Mouse (Mus musculus) spleen, adult 12 weeks (tissue): ENCODE measurements around the gene Hikeshi.

ENCODE experiments used
- DNase-seq: peaks from one replicate; pipeline ENCODE4 v3.0.0; 2022; ENCODE audit warnings: low spot score

Gene Hikeshi

GRCm38 (mm10) chr7:89913432-89914158, 27.4 kb downstream of the Hikeshi start:
- DNase-seq, result no peak

DNA sequence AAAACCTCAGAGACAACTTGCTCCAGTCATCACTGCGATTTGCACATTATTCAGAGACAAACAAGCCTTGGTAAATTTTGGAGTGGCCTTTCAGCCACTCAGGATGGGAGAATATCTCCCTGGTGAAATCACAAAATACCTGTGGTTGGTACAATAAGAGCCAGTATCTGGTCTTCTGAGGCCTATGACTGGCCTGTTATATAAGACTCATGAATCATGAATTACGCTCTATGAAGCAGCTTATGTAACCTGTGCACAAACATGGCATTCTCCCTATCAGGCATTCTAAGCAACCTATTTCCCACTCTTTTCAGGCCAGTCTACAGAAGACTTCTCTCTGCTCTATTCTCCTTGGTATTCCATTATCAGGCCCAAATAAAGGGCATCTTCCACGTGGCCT, 28.6 kb downstream of the Hikeshi start:
- DNase-seq, result no peak

GRCm38 (mm10) chr7:89909711-89910110, 31.3 kb downstream of the Hikeshi start:
- DNase-seq, result no peak

DNA sequence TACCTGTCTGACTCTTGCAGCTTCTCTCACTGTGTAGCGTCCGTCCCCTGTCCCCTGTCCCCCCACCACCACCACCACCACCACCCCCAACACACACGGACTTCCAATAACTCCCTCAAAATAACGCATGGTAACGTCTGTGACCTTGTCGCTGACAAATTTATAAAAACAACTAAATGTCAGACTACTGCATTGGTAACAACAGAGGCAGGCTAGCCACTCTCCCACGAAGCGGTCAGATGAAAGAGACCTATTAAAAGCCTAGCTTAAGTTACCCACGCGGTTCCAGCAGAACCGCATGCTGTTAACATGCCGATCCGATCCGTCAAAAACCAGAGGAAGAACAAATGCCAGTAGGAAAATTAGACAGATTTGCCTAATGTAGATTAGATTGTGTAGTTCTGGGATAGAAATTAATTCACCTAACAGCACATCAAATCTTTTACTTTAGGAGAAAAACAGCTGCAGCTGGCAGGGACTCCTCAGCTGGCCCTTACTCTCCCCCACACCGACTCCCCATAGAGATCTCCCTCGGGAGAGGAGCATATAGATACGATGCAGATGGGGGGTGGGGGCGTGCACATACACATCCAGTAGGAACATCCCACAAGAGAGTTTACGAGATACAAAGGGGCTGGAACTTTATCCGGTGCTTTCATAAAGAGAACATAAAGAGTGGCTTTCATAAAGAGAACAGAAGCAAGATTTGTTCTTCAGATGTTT, 31.9 kb downstream of the Hikeshi start:
- DNase-seq, result no peak

DNA sequence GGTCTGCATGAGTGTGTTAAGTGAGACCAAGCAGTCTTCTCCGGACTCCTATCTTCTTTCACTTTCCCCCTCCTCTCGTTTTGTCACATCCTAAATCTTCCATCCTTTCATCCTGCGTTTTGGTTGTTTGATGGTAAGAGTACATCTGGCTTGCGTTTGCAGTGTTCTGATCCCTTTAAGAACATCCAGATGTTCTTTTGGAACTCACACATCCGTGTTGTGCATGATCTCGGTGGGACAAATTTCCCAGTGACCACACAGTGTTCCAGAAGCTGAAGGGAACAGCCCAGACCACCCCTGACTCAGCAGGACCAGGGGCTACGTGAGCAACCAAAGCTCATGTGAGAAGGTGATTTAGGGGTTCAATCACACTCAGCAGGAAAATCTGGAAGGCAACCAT, 32.6 kb downstream of the Hikeshi start:
- no peak for DNase-seq

DNA sequence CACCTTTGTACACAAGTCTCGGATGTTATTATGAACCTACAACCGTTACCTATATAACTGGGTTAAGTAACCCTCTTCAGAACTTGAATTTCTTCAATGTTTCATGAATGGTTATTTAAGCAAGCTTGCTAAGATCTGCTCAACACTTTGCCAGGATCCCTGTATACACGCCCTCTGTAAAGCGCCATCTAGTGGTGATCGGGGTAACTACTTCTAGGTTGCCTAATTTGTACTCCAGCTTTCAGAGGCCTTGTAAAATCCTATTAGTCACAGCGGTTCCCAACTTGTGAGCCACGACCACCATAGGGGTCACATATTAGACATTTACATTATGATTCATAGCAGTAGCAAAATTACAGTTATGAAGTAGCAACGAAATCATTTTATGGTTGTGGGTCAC, 33.1 kb downstream of the Hikeshi start:
- peak; percentile 22 for DNase-seq

DNA sequence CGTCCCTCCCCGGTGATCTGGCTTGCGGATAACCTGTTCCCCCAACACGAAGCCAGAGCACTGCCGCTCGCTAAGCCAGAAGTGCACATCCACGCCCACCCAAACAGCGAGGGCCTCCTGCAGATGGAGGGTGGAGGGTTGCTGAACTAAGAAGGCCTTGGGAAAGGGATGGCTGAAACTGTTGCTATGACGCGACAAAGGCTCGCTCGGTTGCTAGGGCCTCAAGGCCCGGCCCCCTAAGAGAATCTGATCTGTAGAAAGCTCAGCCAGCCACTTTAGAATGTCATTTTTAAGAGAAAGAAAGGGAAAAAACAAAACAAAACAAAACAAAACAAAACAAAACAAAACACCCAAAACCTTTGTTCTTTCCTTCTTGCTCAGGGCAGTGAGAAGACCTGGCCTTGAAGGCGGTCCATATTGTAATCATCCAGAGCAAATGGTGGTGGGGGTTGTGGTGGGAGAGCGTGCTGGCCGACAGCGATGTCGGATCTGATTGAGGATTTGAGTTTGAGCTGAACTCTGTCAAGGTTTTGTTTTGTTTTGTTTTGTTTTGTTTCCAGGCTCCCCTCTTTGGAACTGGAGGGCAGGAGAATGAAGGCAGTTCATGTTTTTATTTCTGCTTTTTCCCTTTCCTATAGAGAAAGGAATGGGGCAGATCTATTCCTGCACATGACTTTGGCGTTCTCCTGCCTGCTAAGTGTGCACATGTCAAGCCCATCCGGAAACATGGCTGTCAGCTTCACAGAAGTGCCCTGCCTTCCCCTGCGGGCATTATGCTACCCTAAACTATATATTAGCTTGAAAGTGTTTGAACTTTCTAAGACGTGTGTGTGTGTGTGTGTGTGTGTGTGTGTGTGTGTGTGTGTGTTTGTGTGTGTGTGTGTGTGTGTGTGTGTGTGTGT, 37.3 kb downstream of the Hikeshi start, which contains the start of gene Ccdc81:
Gene Ccdc81, minus strand, starts transcription at position 188 of the 902 bp plus-strand sequence.
- DNase-seq, result no peak

DNA sequence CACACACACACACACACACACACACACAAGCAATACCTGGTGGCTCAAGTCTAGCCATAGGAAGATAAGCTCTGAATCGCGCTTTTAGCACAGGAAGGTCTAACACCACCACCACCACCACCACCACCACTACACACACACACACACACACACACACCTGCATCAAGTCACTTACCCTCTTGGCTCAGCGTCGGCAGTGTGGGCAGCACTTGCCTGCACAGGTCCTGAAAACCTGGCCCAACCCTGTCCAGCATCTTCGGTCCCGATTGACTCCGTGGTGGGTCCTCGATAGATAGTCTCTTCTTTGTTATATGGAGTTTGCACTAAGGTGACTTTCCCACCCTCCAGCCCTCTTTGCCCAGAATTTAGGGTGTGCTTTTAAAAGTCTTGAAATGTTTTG, 38.0 kb downstream of the Hikeshi start:
- DNase-seq, result no peak

DNA sequence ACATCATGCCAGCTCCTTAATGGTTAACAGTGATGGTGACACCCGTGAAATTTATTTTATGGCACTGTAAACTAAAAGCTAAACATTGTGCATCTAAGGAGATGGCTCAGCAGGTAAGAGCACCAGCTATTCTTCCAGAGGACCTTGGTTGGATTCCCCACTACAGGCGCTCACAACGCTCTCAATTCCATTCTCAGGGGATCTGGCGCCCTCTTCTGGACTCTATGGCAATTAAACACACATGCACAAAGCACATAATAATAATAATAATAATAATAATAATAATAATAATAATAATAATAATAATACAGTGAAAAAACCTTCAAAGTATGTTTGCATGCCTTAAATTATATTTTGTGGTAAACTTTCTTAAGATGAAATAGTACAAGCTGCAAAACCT, 49.1 kb downstream of the Hikeshi start:
- DNase-seq, result no peak

DNA sequence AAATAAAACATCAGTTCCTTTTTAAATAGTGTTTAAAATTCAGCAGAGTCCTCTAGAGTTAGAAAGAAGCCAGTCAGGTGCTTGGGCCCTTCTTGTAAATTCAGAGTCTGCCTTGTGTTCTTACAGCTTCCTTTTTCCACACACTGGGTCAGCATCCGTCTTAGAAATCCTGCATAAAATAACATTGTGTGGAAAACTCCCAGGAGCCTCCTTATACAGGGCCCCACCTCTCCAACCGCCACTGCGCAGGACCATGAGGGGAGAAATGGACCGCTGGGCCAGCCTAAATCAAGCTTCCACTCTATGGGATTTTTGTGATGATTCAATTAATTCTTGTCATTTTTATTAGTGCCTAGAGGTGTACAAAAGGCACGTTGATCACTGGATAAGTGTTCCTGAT, 49.6 kb downstream of the Hikeshi start:
- no peak for DNase-seq

DNA sequence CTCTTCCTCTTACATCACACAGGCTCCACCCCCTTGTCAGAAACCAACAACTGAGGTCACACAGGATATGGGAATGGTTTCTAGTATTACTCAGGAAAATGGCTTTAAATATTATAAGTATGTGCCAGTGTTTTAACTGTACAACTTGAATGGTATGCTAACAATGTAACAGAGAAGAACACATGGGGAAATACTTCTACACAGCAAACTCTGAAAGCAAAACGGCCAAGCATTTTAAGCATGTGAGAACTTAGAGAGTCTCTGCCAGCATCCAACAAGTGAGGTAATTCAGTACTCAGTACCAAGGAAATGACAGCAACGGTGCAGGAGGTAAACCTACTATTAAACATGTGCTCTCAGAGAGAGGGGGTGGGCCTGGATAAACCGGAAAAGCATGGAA, 56.5 kb downstream of the Hikeshi start:
- no peak for DNase-seq

DNA sequence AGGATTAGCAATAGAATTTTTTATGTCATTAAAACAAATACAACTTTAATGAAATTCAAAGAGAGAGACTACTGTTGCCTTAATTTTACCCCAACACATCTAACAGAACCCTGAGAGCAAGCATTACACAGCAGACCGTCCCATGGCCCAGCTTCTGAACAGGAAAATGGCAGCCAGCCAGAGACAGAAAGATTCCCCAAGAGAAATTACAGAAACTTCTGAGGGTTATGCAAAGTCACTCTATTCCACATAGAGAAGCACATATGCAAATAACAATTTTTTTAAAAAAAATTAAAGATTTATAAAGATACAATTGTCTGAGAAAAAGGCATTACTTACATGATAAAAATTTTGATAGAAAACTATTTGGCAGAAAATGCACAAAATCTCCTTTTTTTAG, 61.3 kb downstream of the Hikeshi start:
- DNase-seq, result no peak
